14 mouse cellular contexts compared by ENCODE assay signal in genomic region chr7:30297266-30297665, GRCm38 (mm10). TPM values are rescaled to one million over a fixed set of nuclear protein-coding genes. Genes with fewer than 3 reads are reported as not detected.
"Had no signal": no experiment of that assay in that cellular context is flagged by ENCODE, and none has a peak within 500 bp of the region (broad histone marks: within the 10 kb centered on the region; RNA-seq: fewer than 3 reads in every experiment).

No protein-coding gene starts in this region.

- H3K27ac ChIP-seq: limb, embryonic 12.5 days; limb, embryonic 15.5 days; liver, embryonic 14.5 days; macrophage had no signal

- H3K27me3 ChIP-seq: limb, embryonic 12.5 days; limb, embryonic 15.5 days had no signal

- H3K4me2 ChIP-seq: limb, embryonic 12.5 days; limb, embryonic 15.5 days; liver, embryonic 11.5 days; lung, embryonic 14.5 days had no signal

- H3K9ac ChIP-seq: limb, embryonic 12.5 days; limb, embryonic 15.5 days; liver, embryonic 14.5 days; liver, postnatal 0 days; lung, embryonic 14.5 days had no signal

- DNase-seq: kidney, postnatal 14 days; kidney, postnatal 4 days; left cerebral cortex, postnatal 4 days; liver, postnatal 0 days; lung, embryonic 14.5 days; midbrain, embryonic 14.5 days; thymus, adult 18-20 months; thymus, postnatal 36 days had no signal

- H3K9me3 ChIP-seq: limb, embryonic 12.5 days; limb, embryonic 15.5 days had no signal

- ATAC-seq: liver, postnatal 0 days; lung, postnatal 0 days had no signal

- H3K4me3 ChIP-seq: limb, embryonic 12.5 days; limb, embryonic 15.5 days had no signal

RNA-seq across cellular contexts. Expression of gene Clip3, which starts 5.7 kb away (rescaled TPM):
- polyA plus RNA-seq: macrophage had no signal

RNA-seq across cellular contexts. Expression of gene Thap8, which starts 17.4 kb away (rescaled TPM):
- polyA plus RNA-seq: liver, embryonic 11.5 days had no signal
